Mouse (Mus musculus): Measurements from ENCODE around the gene Ptcd2. TPM values are rescaled to one million over a fixed set of nuclear protein-coding genes. Genes with fewer than 3 reads are reported as not detected.
"Not testable (repeated sequence)": the region's sequence is repeated elsewhere in the genome, so short reads cannot be mapped to it uniquely, and the experiment has no call there.

Gene Ptcd2
- polyA plus RNA-seq, 1 experiment = 27.3 TPM

DNA sequence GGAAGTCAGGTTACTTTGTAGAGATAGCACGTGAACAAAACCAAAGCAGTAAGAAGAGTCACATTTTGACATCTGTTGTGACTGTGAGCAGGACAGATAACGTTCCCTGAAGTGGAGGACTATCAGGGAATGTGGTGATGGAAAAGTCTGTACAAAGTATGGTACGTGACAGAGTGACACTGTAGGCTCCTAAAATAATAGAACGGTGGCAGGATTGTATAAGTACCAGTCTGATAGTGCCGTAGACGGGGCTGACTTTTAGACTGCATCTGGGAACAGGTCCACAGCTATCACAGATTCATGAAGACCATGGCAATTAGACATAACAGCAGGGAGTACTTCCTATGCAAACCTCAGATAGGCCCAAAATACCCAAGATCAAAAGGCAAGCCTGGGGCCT lies 3.0 kb downstream of the Ptcd2 start:
- TF ChIP-seq POLR2A (IDR thresholded peaks at IDR 0.05; ENCODE audit: borderline replicate concordance, low read depth, low read length) (no peak), CTCF (IDR thresholded peaks at IDR 0.05; ENCODE audit: low read depth, low read length) (no peak)

DNA sequence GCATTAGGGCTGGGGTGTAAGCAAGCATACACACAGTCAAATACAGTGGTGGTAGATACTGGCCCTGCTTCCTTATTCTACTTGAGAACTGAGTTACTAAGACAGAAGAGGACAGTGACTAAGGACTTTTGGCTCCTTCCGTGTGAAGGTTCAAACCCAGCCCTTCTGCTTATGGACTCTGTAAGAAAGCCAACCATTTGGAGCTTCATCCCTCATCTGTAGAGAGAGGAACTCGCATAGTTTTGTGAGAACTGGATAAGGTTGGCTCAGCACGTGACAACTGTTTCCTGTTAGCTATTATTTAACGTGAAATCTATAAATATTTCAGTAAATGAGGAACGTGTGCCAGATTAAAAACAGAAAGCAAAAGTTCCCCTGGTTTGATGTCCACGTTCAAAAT lies 7.0 kb downstream of the Ptcd2 start:
- Histone ChIP-seq H3K4me3 (ENCODE audit: insufficient read depth, low read length) (peak overlapping the region; percentile 46; the same call in 1 of the 2 replicates), H3K27ac (ENCODE audit: insufficient read depth, low read depth, low read length) (peak overlapping the region; percentile 82), H3K4me1 (ENCODE audit: control insufficient read depth, insufficient read depth, low read length) (peaks cover 38% of the 10 kb centered on the region)
- TF ChIP-seq CTCF (IDR thresholded peaks at IDR 0.05; ENCODE audit: low read depth, low read length) (no peak), POLR2A (IDR thresholded peaks at IDR 0.05; ENCODE audit: borderline replicate concordance, low read depth, low read length) (no peak)

More for the DNA sequence above, 3.0 kb downstream of the Ptcd2 start:
- peaks cover 31% of the 10 kb centered on the region for H3K4me1 ChIP-seq (ENCODE audit: control insufficient read depth, insufficient read depth, low read length)
- no peak overlapping the region for H3K27ac ChIP-seq (ENCODE audit: insufficient read depth, low read depth, low read length)
- no peak overlapping the region for H3K4me3 ChIP-seq (ENCODE audit: insufficient read depth, low read length)

DNA sequence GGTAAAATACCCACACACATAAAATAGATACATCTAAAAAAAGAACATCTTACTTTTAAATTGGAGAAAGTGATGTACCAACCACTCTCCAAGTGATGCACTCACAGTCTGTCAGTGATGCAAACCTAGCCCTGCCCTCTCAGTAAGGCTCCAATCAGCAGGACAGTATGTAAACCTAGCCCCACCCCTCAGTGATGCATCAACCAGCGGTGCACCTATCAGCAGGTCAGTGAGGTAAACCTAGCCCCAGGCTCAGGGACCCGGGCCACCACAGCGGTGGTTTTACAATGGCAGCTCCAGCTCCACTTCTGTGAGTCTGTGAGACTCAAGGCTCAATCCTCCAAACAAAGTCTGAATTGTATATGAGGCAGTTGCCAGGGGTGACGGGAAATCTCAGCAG lies 13.2 kb downstream of the Ptcd2 start:
- H3K4me1 ChIP-seq (ENCODE audit: control insufficient read depth, insufficient read depth, low read length) = peaks cover 33% of the 10 kb centered on the region
- H3K27ac ChIP-seq (ENCODE audit: insufficient read depth, low read depth, low read length) = no peak overlapping the region
- no peak overlapping the region for H3K4me3 ChIP-seq (ENCODE audit: insufficient read depth, low read length)
- no peak for TF ChIP-seq POLR2A (IDR thresholded peaks at IDR 0.05; ENCODE audit: borderline replicate concordance, low read depth, low read length)
- TF ChIP-seq CTCF (IDR thresholded peaks at IDR 0.05; ENCODE audit: low read depth, low read length) = no peak

DNA sequence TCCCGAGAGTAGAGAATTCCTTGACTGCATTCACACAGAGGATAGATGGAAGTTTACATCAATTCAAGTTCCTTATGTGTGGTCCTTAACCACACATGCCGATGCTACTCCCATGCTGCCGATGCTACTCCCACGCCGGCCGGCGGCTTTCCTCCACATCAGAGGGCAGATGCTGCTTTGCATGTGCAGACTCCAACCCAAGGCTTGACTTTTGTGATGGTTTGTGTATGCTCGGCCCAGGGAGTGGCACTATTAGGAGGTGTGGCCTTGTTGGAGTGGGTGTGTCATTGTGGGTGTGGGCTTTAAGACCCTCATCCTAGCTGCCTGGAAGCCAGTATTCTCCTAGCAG lies 20.2 kb downstream of the Ptcd2 start:
- not testable (repeated sequence) for H3K4me3 ChIP-seq (ENCODE audit: insufficient read depth, low read length)
- peak overlapping the region; percentile 47; the same call in 1 of the 2 replicates for H3K27ac ChIP-seq (ENCODE audit: insufficient read depth, low read depth, low read length)
- peaks cover 28% of the 10 kb centered on the region for H3K4me1 ChIP-seq (ENCODE audit: control insufficient read depth, insufficient read depth, low read length)

DNA sequence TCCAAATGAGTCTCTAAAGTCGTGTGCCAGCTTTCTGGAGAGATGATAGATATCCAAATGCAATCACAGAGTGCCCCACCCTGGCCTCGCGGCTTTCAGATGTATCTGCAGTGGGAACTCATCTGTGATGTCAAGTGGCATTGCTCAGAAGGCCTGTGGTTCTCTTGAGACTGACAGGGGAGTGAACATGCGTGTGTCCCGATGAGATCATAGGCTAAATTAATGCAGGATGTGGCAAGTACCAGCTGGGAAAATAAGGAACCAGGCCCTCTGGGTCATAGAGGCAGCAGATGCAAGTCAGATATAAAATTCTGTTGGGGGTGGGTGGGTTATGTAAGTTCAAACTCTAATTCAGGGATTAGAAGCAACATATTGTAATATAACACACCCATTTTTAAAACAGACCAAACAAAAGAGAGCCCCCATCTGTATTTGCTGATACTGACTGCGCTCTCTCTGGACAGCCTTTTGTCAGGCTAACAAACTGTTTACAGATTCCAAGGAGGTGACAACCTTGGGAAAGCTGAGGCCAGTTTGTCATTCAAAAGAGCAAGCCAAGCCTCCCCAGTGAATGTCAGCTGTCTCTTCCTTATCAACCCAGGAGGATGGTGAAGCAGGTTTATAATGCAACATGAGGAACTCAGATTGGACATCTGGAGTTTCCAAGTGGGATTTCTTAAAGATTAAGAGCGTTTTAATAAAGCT lies 20.7 kb downstream of the Ptcd2 start:
- Histone ChIP-seq H3K27ac (ENCODE audit: insufficient read depth, low read depth, low read length) (peak overlapping the region; percentile 47), H3K4me1 (ENCODE audit: control insufficient read depth, insufficient read depth, low read length) (peaks cover 28% of the 10 kb centered on the region), H3K4me3 (ENCODE audit: insufficient read depth, low read length) (no peak overlapping the region)
- TF ChIP-seq POLR2A (IDR thresholded peaks at IDR 0.05; ENCODE audit: borderline replicate concordance, low read depth, low read length) (no peak), CTCF (IDR thresholded peaks at IDR 0.05; ENCODE audit: low read depth, low read length) (no peak)

DNA sequence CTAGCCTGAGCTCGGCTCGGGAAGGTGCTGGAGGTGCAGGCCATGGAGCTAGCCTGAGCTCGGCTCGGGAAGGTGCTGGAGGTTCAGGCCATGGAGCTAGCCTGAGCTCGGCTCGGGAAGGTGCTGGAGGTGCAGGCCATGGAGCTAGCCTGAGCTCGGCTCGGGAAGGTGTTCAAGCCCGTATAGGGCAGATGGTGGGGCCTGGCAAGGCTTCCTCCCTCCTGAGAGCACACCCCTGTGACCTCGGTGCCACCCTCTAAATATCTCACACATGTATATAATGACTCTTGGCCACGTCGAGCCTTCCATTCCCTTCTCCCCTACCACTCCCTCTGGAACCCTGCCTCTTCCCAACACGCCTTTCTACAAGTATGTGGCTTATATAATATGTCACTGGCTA lies 21.6 kb downstream of the Ptcd2 start:
- not testable (repeated sequence) for H3K27ac ChIP-seq (ENCODE audit: insufficient read depth, low read depth, low read length); H3K4me3 ChIP-seq (ENCODE audit: insufficient read depth, low read length)
- H3K4me1 ChIP-seq (ENCODE audit: control insufficient read depth, insufficient read depth, low read length) = peaks cover 25% of the 10 kb centered on the region

DNA sequence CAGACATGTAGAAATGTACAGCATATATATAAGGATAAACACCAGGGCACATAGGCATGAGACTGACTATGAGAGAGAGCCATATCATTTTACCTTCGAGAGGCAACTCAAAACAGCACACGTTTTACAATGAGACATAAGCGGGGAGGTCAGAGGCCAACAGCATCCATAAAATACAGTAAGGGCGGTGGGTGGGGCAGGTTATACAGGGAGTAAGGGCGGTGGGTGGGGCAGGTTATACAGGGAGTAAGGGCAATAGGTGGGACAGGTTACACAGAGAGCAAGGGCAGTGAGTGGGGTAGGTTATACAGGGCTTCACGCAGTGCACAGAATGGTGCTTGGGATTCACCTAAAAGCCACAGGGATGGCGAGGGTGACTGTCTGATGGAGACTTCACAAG lies 24.1 kb downstream of the Ptcd2 start:
- no peak overlapping the region for H3K4me3 ChIP-seq (ENCODE audit: insufficient read depth, low read length)
- H3K27ac ChIP-seq (ENCODE audit: insufficient read depth, low read depth, low read length) = no peak overlapping the region
- TF ChIP-seq CTCF (IDR thresholded peaks at IDR 0.05; ENCODE audit: low read depth, low read length) (no peak), POLR2A (IDR thresholded peaks at IDR 0.05; ENCODE audit: borderline replicate concordance, low read depth, low read length) (no peak)
- peaks cover 15% of the 10 kb centered on the region for H3K4me1 ChIP-seq (ENCODE audit: control insufficient read depth, insufficient read depth, low read length)

DNA sequence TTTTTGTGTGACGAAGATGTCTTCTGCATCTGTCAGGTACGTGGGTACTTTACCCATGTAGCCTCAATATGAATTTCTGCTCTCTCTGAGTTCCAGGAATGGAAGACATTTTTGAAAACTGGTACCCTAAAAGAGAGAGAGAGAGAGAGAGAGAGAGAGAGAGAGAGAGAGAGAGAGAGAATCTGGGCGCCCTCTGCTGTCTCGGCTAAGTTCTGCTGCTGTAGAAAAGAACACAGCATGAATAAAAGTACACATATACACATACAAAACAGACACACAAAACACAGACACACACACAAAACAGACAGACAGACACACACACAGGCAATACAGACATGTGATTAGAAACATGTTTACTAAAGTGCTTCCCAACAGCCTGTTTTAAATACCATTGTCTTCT lies 27.4 kb downstream of the Ptcd2 start:
- Histone ChIP-seq H3K4me3 (ENCODE audit: insufficient read depth, low read length) (no peak overlapping the region), H3K27ac (ENCODE audit: insufficient read depth, low read depth, low read length) (no peak overlapping the region), H3K4me1 (ENCODE audit: control insufficient read depth, insufficient read depth, low read length) (peaks cover 5% of the 10 kb centered on the region)
- no peak for TF ChIP-seq CTCF (IDR thresholded peaks at IDR 0.05; ENCODE audit: low read depth, low read length)
- no peak for TF ChIP-seq POLR2A (IDR thresholded peaks at IDR 0.05; ENCODE audit: borderline replicate concordance, low read depth, low read length)

DNA sequence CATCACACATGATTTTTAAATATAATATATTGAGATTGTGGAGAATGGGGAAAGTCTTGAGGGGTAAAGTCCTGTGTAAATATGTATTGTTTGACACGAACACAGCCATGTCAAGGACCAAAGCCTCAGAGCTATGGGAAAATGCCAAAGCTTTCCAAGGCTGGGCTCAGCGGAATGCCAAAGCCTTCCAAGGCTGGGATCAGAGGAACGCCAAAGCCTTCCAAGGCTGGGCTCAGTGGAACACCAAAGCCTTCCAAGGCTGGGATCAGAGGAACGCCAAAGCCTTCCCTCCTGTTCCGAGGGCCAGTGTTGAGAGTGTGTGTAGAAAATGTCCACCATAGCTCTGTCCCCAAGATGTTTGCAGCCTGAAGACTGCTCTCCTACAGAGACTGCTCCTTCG lies 28.1 kb downstream of the Ptcd2 start:
- Histone ChIP-seq H3K4me3 (ENCODE audit: insufficient read depth, low read length) (no peak overlapping the region), H3K4me1 (ENCODE audit: control insufficient read depth, insufficient read depth, low read length) (peaks cover 5% of the 10 kb centered on the region), H3K27ac (ENCODE audit: insufficient read depth, low read depth, low read length) (no peak overlapping the region)
- TF ChIP-seq POLR2A (IDR thresholded peaks at IDR 0.05; ENCODE audit: borderline replicate concordance, low read depth, low read length) (no peak), CTCF (IDR thresholded peaks at IDR 0.05; ENCODE audit: low read depth, low read length) (no peak)

- Histone ChIP-seq H3K4me1 (ENCODE audit: control insufficient read depth, insufficient read depth, low read length) (peaks cover 5% of the 10 kb centered on the region), H3K27ac (ENCODE audit: insufficient read depth, low read depth, low read length) (no peak overlapping the region), H3K4me3 (ENCODE audit: insufficient read depth, low read length) (no peak overlapping the region)
- TF ChIP-seq CTCF (IDR thresholded peaks at IDR 0.05; ENCODE audit: low read depth, low read length) (no peak), POLR2A (IDR thresholded peaks at IDR 0.05; ENCODE audit: borderline replicate concordance, low read depth, low read length) (no peak)
These were observed 29.8 kb downstream of the Ptcd2 start for GRCm38 (mm10) chr13:99314657-99315181.

- no peak overlapping the region for H3K4me3 ChIP-seq (ENCODE audit: insufficient read depth, low read length)
- H3K27ac ChIP-seq (ENCODE audit: insufficient read depth, low read depth, low read length) = no peak overlapping the region
- peaks cover 5% of the 10 kb centered on the region for H3K4me1 ChIP-seq (ENCODE audit: control insufficient read depth, insufficient read depth, low read length)
- TF ChIP-seq CTCF (IDR thresholded peaks at IDR 0.05; ENCODE audit: low read depth, low read length) (no peak), POLR2A (IDR thresholded peaks at IDR 0.05; ENCODE audit: borderline replicate concordance, low read depth, low read length) (no peak)
These were observed 30.4 kb downstream of the Ptcd2 start for GRCm38 (mm10) chr13:99314098-99314497.

Measured in bone marrow macrophage, adult 2 months (primary cell).